Mouse (Mus musculus): ENCODE measurements around the gene Son. TPM values are rescaled to one million over a fixed set of nuclear protein-coding genes. Genes with fewer than 3 reads are reported as not detected.

Gene Son
- polyA plus RNA-seq, 1 experiment = 192 TPM

- H3K36me3 ChIP-seq (ENCODE audit: control insufficient read depth, insufficient read depth, low read length, poor library complexity, severe bottlenecking) = peaks cover 3% of the 10 kb centered on the region; the same call in 1 of the 2 replicates
- peak within 1 kb of the TSS; percentile 95 for H3K4me3 ChIP-seq (ENCODE audit: low read depth, low read length)
- no peaks in the 10 kb centered on the region for H3K9me3 ChIP-seq (replicated peaks; ENCODE audit: control insufficient read depth, insufficient read depth, low read length, poor library complexity, severe bottlenecking)
- TF ChIP-seq CTCF (IDR thresholded peaks at IDR 0.05; ENCODE audit: low read depth, low read length) = no peak
- TF ChIP-seq EP300 (IDR thresholded peaks at IDR 0.05; ENCODE audit: insufficient read depth, low read depth, low read length) = no peak
- no peak for TF ChIP-seq POLR2A (IDR thresholded peaks at IDR 0.05; ENCODE audit: insufficient read depth, low read length)
- peak within 1 kb of the TSS; percentile 63 for H3K27ac ChIP-seq (ENCODE audit: insufficient read depth, low read length)
- H3K9ac ChIP-seq (ENCODE audit: low read depth, poor library complexity, severe bottlenecking) = peak within 1 kb of the TSS; percentile 94
- peaks cover 1% of the 10 kb centered on the region for H3K4me1 ChIP-seq (ENCODE audit: control insufficient read depth, insufficient read depth, low read length)
- H3K27me3 ChIP-seq (ENCODE audit: control insufficient read depth, insufficient read depth, low read length, poor library complexity, severe bottlenecking) = no peaks in the 10 kb centered on the region
These were observed 81.1 kb downstream of the Son start, which contains the start of gene Cryzl1 for GRCm38 (mm10) chr16:91728123-91729065. Gene Cryzl1, minus strand, starts transcription at chr16:91728975.

Other genes with a start within 250 kb of the Son start
- 3.5 and 4.3 TPM in 2 replicates for gene Il10rb, start 241.3 kb upstream of the Son start, polyA plus RNA-seq (2011; ENCODE audit: insufficient read depth, insufficient read length, low read depth, missing spikeins)
- 31.3 and 35.3 TPM in 2 replicates for gene Ifnar1, start 162.3 kb upstream of the Son start, polyA plus RNA-seq (2011; ENCODE audit: insufficient read depth, insufficient read length, low read depth, missing spikeins)
- 5.0 and 8.9 TPM in 2 replicates for gene Ifngr2, start 100.4 kb upstream of the Son start, polyA plus RNA-seq (2011; ENCODE audit: insufficient read depth, insufficient read length, low read depth, missing spikeins)
- 27.2 and 30.9 TPM in 2 replicates for gene Tmem50b, start 49.7 kb upstream of the Son start, polyA plus RNA-seq (2011; ENCODE audit: insufficient read depth, insufficient read length, low read depth, missing spikeins)
- gene Dnajc28, start 28.5 kb upstream of the Son start, polyA plus RNA-seq (2011; ENCODE audit: insufficient read depth, insufficient read length, low read depth, missing spikeins) = 2.5 and 4.9 TPM in 2 replicates
- 283 and 292 TPM in 2 replicates for gene Gart, start 554 bp upstream of the Son start, polyA plus RNA-seq (2011; ENCODE audit: insufficient read depth, insufficient read length, low read depth, missing spikeins)
- gene Donson, start 41.3 kb downstream of the Son start, polyA plus RNA-seq (2011; ENCODE audit: insufficient read depth, insufficient read length, low read depth, missing spikeins) = 44.3 and 46.4 TPM in 2 replicates
- 48.3 and 60.0 TPM in 2 replicates for gene Cryzl1, start 81.5 kb downstream of the Son start, polyA plus RNA-seq (2011; ENCODE audit: insufficient read depth, insufficient read length, low read depth, missing spikeins)
- 84.6 and 85.7 TPM in 2 replicates for gene Itsn1, start 81.8 kb downstream of the Son start, polyA plus RNA-seq (2011; ENCODE audit: insufficient read depth, insufficient read length, low read depth, missing spikeins)